Mouse (Mus musculus) heart, adult 2 months (tissue): ENCODE measurements around the gene Nle1. TPM values are rescaled to one million over a fixed set of nuclear protein-coding genes. Genes with fewer than 3 reads are reported as not detected.

Experiments
- DNase-seq, 2 experiments: peaks; one replicate each; pipeline ENCODE4 v3.0.0; 2021
- H3K27ac ChIP-seq: fragments of 200-600 bp; 2 replicates; pipeline ENCODE4 v1.8.1; 2022
- H3K27me3 ChIP-seq: fragments of 200-500 bp; 2 replicates; pipeline ENCODE4 v1.6.1; 2012; ENCODE audit warnings: mild to moderate bottlenecking, low read length, inconsistent platforms, mixed read lengths; ENCODE audit not compliant: control insufficient read depth, insufficient read depth
- H3K36me3 ChIP-seq: fragments of 200-500 bp; 2 replicates; pipeline ENCODE4 v1.6.1; 2012; ENCODE audit warnings: low read length, inconsistent platforms; ENCODE audit not compliant: control insufficient read depth, insufficient read depth
- H3K4me1 ChIP-seq: fragments of 200-500 bp; 2 replicates; pipeline ENCODE4 v1.6.1; 2011; ENCODE audit warnings: low read length; ENCODE audit not compliant: control insufficient read depth, insufficient read depth
- H3K4me3 ChIP-seq: fragments of 200-600 bp; 2 replicates; pipeline ENCODE4 v1.8.1; 2022
- H3K79me2 ChIP-seq: fragments of 200-500 bp; replicated peaks from 2 replicates; pipeline ENCODE4 v1.6.1; 2012; ENCODE audit warnings: mild to moderate bottlenecking, inconsistent platforms, low read length, moderate library complexity, mixed read lengths; ENCODE audit not compliant: control insufficient read depth, insufficient read depth
- H3K9ac ChIP-seq: fragments of 200-500 bp; 2 replicates; pipeline ENCODE4 v1.6.1; 2012; ENCODE audit warnings: low read depth, mild to moderate bottlenecking, control low read depth, inconsistent platforms, low read length, mixed read lengths
- CTCF ChIP-seq: fragments of 200-600 bp; IDR thresholded peaks from 2 replicates; pipeline ENCODE4 v1.8.1; 2022; ENCODE audit warnings: antibody characterized with exemption, mild to moderate bottlenecking, moderate library complexity
- EP300 ChIP-seq: fragments of 200-500 bp; IDR thresholded peaks from 2 replicates; pipeline ENCODE4 v1.6.1; 2011; ENCODE audit warnings: low read depth, low read length, control low read depth; ENCODE audit not compliant: insufficient read depth
- POLR2A ChIP-seq: fragments of 200-500 bp; IDR thresholded peaks from 2 replicates; pipeline ENCODE4 v1.6.1; 2011; ENCODE audit warnings: mild to moderate bottlenecking, low read depth, low read length, control low read depth; ENCODE audit not compliant: insufficient read depth
- WGBS: fragments of 180-500 bp; shearing (Covaris S2); methylation state at CpG from one replicate; pipeline ENCODE4 v1.1.7; 2018; 5-methylcytosine and 5-hydroxymethylcytosine counted together
- intact Hi-C: fragments of 180-260 bp; cut with DNase I; formaldehyde crosslinking; loops from one replicate; pipeline ENCODE4 v1.15.1; 2025
- polyA plus RNA-seq: library from polyadenylated mRNA; depleted of rRNA; stranded (reverse); fragments of >200 nt; gene quantifications from 2 replicates; pipeline ENCODE4 v1.2.3, GENCODE M21; 2012
- total RNA-seq, 2 experiments: library from RNA; stranded (reverse); gene quantifications; 2 replicates each; pipeline ENCODE4 v1.2.3; 2021

The Nle1 gene
- total and polyA plus RNA-seq, 3 experiments, result 8.4 to 17.7 (median 11.4) TPM

- TF ChIP-seq CTCF, result no peak
- TF ChIP-seq EP300, result no peak
- 0 out of 2 replicates have a peak, but pooled peaks have one; percentile 20 for TF ChIP-seq POLR2A
- 55% methylated on average over 13 of the region's 13 CpGs for WGBS
- peaks cover 1% of the 10 kb centered on the region; the same call in 1 of the 2 replicates for H3K79me2 ChIP-seq
- no peak overlapping the region for H3K4me3 ChIP-seq
- H3K27me3 ChIP-seq, result no peaks in the 10 kb centered on the region
- H3K27ac ChIP-seq, result peak overlapping the region; percentile 60
- intact Hi-C loops, result no loop called here
- H3K36me3 ChIP-seq, result no peaks in the 10 kb centered on the region; the same call in 1 of the 2 replicates
- H3K9ac ChIP-seq, result no peak overlapping the region
- H3K4me1 ChIP-seq, result peaks cover 4% of the 10 kb centered on the region
- no peak for DNase-seq
Observed at GRCm38 (mm10) chr11:82857307-82857848, 50.8 kb downstream of the Nle1 start.

- H3K4me3 ChIP-seq, result no peak overlapping the region
- H3K27me3 ChIP-seq, result no peaks in the 10 kb centered on the region
- peaks cover 2% of the 10 kb centered on the region for H3K4me1 ChIP-seq
- H3K9ac ChIP-seq, result no peak overlapping the region
- H3K36me3 ChIP-seq, result no peaks in the 10 kb centered on the region; the same call in 1 of the 2 replicates
- TF ChIP-seq CTCF (no peak), EP300 (no peak), POLR2A (no peak)
- no peaks in the 10 kb centered on the region; the same call in 1 of the 2 replicates for H3K79me2 ChIP-seq
- H3K27ac ChIP-seq, result no peak overlapping the region
- WGBS, result 85% methylated on average over 10 of the region's 10 CpGs
- intact Hi-C loops, result no loop called here
- no peak for DNase-seq
Observed at GRCm38 (mm10) chr11:82856032-82856431, 52.2 kb downstream of the Nle1 start.

DNA sequence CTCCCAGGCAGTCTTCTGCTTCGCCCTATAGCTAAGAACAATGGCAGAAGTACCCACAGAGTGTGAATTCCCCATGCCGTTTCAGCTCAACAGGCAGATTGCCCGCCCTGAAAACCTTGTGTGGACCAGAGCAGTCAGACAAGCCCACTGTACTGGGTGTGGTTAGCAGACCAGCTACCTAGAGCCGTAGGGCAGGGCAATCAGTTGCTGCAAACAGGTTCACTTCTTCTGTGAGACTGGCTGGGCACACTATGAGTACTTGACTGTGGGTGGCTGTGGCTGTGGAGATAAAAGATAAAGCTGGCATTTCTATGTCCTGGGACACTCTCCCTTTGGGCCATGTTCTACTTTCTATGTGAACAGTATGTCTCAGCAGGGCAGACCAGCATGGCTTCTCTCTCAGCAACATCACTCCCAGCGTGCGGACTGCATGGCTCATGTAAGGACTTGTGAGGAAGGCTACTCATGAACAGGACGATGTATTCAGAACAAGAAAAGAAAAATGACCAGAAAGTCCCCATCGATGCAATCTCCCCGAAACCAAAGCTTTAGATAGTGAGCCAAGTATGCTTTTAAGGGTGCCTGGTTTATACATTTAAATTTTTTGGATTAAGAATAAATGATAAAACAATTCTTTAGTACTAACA is 52.8 kb downstream of the Nle1 start:
- no peaks in the 10 kb centered on the region for H3K27me3 ChIP-seq
- no peak overlapping the region for H3K27ac ChIP-seq
- DNase-seq, result no peak
- no peaks in the 10 kb centered on the region; the same call in 1 of the 2 replicates for H3K36me3 ChIP-seq
- H3K4me3 ChIP-seq, result no peak overlapping the region
- intact Hi-C loops, result no loop called here
- WGBS, result 89% methylated on average over 9 of the region's 9 CpGs
- TF ChIP-seq EP300 (no peak), POLR2A (no peak), CTCF (no peak)
- peaks cover 2% of the 10 kb centered on the region for H3K4me1 ChIP-seq
- no peak overlapping the region for H3K9ac ChIP-seq
- no peaks in the 10 kb centered on the region; the same call in 1 of the 2 replicates for H3K79me2 ChIP-seq

DNA sequence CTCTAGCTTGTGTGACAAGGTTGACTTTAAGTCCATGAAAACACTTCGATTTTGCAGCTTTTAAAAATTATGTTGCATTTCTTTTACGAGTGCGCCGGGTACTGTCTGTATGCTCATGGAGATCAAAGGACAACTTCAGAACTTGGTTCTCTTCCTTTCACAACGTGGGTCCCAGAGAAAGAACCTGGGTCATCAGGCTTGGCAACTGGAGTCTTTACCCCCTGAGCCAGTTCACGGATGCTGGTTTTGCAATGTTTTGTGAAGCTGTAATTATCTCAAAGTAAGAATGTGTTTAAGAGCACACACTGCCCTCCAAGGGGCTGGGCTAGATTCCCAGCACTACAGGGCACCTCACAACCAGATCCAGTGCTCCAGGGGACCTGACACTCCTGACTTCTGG is 54.1 kb downstream of the Nle1 start:
- Histone ChIP-seq H3K9ac (no peak overlapping the region), H3K4me1 (peaks cover 2% of the 10 kb centered on the region), H3K79me2 (no peaks in the 10 kb centered on the region; the same call in 1 of the 2 replicates), H3K27me3 (no peaks in the 10 kb centered on the region), H3K36me3 (no peaks in the 10 kb centered on the region; the same call in 1 of the 2 replicates), H3K4me3 (no peak overlapping the region), H3K27ac (no peak overlapping the region)
- 86% methylated on average over 6 of the region's 6 CpGs for WGBS
- no peak for DNase-seq
- TF ChIP-seq EP300 (no peak), POLR2A (no peak), CTCF (no peak)
- intact Hi-C loops, result no loop called here

GRCm38 (mm10) chr11:82852958-82853357 is 55.3 kb downstream of the Nle1 start:
- no peaks in the 10 kb centered on the region for H3K27me3 ChIP-seq
- 92% methylated on average over 7 of the region's 7 CpGs for WGBS
- no peak overlapping the region for H3K9ac ChIP-seq
- no peaks in the 10 kb centered on the region; the same call in 1 of the 2 replicates for H3K36me3 ChIP-seq
- H3K4me3 ChIP-seq, result no peak overlapping the region
- no peaks in the 10 kb centered on the region; the same call in 1 of the 2 replicates for H3K79me2 ChIP-seq
- intact Hi-C loops, result no loop called here
- H3K4me1 ChIP-seq, result peaks cover 2% of the 10 kb centered on the region
- no peak overlapping the region for H3K27ac ChIP-seq
- no peak for DNase-seq
- TF ChIP-seq EP300 (no peak), POLR2A (no peak), CTCF (no peak)

DNA sequence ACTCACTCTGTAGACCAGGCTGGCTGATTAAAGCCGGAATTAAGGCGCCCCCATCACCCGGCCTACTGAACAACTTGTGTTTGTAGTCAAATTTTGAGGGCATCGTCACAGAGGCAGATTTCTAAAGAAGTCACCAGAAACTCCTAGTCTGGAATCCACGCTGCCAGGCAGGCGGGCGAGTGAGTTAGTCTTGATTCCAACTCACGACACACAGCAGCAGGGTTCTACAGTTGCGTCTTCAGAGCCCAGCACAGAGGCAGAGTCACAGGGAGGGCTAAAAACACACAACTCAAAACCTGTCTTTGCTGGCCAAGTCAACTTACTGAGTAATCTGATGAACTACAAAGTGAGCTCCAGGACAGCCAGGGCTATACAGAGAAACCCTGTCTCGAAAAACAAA is 55.7 kb downstream of the Nle1 start:
- TF ChIP-seq EP300, result no peak
- TF ChIP-seq CTCF, result no peak
- TF ChIP-seq POLR2A, result no peak
- no peaks in the 10 kb centered on the region; the same call in 1 of the 2 replicates for H3K36me3 ChIP-seq

More for the DNA sequence above, 55.7 kb downstream of the Nle1 start:
- H3K4me3 ChIP-seq, result no peak overlapping the region
- H3K27me3 ChIP-seq, result no peaks in the 10 kb centered on the region
- H3K9ac ChIP-seq, result no peak overlapping the region
- 92% methylated on average over 10 of the region's 10 CpGs for WGBS
- H3K4me1 ChIP-seq, result peaks cover 2% of the 10 kb centered on the region
- no peaks in the 10 kb centered on the region; the same call in 1 of the 2 replicates for H3K79me2 ChIP-seq
- intact Hi-C loops, result no loop called here
- no peak overlapping the region for H3K27ac ChIP-seq
- no peak for DNase-seq
